Mouse (Mus musculus) liver, embryonic 14.5 days (tissue): ENCODE results near the gene BC003965.

Experiments used
- CTCF ChIP-seq: IDR thresholded peaks from 2 replicates; pipeline ENCODE4 v1.5.1; 2016; ENCODE audit warnings: antibody characterized with exemption, low read depth, control low read depth
- EP300 ChIP-seq: IDR thresholded peaks from 2 replicates; pipeline ENCODE4 v1.6.1; 2016; ENCODE audit warnings: antibody characterized with exemption, low read depth

GRCm38 (mm10) chr17:25218967-25219366, 34.6 kb downstream of the BC003965 start:
- TF ChIP-seq CTCF (no peak), EP300 (no peak)
